Mouse (Mus musculus) spleen, adult 2 months (tissue): ENCODE data around the gene Ptpn9.

ENCODE experiments used
- CTCF ChIP-seq: fragments of 200-500 bp; IDR thresholded peaks from 2 replicates; pipeline ENCODE4 v1.5.1; 2011; ENCODE audit warnings: mild to moderate bottlenecking, inconsistent platforms; ENCODE audit not compliant: insufficient read depth, insufficient read length, insufficient replicate concordance; ENCODE audit errors: extremely low read depth
- POLR2A ChIP-seq: fragments of 200-500 bp; IDR thresholded peaks from 2 replicates; pipeline ENCODE4 v1.6.1; 2011; ENCODE audit warnings: low read depth, low read length, inconsistent platforms

GRCm38 (mm10) chr9:56958689-56959088 is 36.0 kb upstream of the Ptpn9 start:
- TF ChIP-seq CTCF (no peak), POLR2A (no peak)
